Mouse (Mus musculus): ENCODE results near the gene Csgalnact2.

GRCm38 (mm10) chr6:118065837-118066198 is 73.1 kb downstream of the Csgalnact2 start:
- TF ChIP-seq GATA1 (IDR thresholded peaks at IDR 0.05; ENCODE audit: borderline replicate concordance, low read length) (no peak), FLI1 (IDR thresholded peaks at IDR 0.05; ENCODE audit: low read length) (no peak)

All from megakaryocyte, embryonic 14.5 days (primary cell).